Mouse (Mus musculus): ENCODE measurements at regions not wholly inside any gene's neighbourhood (a gene's known extent, or its start where the extent isn't known, plus 50 kb on each side); places are given as distances from the start of the nearest gene placed in this dataset.

DNA sequence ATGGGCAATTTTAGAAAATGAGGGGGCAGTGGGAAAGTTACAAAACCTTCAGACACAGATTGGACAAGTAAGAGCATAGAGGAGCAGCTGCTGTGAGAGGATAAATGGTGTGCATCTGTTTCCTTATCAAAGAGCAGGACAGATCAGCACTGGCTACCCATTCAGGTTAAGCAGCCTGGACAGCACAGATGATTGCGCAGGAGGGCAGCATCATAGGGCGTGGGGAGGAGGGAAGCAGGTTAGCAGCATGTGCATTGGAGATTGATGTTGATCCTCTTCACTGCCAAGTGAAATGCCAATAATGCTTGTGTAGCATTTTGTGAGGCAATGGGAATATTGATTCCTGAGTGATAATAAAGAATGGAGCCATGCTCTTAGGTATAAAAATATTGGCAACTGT is 171.9 kb downstream of the Gm11232 start:
- TF ChIP-seq CTCF (IDR thresholded peaks at IDR 0.05; ENCODE audit: control insufficient read depth, insufficient read depth, insufficient read length) = no peak
- no peak for TF ChIP-seq MAX (IDR thresholded peaks at IDR 0.05)
